Mouse (Mus musculus): ENCODE data around the gene Nup37.
A peak's percentile ranks its signal among the peaks of the same experiment; 100 is the strongest.

Nup37 gene

DNA sequence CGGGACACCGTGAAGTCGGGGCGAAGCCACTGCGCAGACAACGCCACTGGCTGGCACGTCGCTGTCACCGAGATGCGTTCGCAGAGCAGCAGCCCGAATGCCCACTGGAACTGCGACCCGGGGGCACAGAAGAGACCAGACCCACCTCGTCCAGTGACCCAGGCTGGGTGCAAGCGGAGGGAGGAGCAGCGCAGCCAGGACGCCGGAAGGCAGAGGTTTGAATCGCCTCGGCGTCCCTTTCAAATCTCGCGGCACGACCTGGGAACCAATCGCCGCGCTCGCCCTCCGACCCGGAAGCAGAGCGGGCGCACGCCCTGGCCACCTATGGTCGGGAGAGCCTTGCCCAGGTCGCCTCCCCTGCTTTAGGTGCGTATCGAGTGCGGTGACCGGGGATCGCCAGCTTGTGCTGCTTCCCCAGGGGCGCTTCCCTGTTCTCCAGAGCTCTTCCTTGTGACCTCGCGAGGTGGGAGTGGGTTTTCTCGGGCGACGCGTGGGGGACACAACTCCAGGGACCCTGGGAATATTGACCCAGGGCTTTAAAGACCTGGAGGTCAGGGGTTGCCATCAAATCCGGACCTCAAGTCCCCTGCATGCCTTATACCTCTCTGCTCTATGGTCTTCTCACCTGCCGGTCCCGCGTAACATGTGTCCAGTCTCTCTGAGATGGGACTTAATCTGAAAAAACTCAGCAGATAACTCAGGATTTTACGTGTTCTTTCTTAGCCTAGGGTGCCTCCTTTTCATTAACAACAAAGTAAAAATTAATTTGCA, at the start of gene Nup37, which contains the start of gene Parpbp:
Gene Nup37 (plus strand): TSS at position 286 of the 771 bp plus-strand sequence.
Gene Parpbp (minus strand): TSS at position 235 of the 771 bp plus-strand sequence.
- DNase-seq (ENCODE audit: extremely low spot score, low read depth, low spot score), result peak; percentile 54

GRCm38 (mm10) chr10:88106169-88106568, 40.6 kb upstream of the Nup37 start:
- no peak for DNase-seq (ENCODE audit: extremely low spot score, low read depth, low spot score)

DNA sequence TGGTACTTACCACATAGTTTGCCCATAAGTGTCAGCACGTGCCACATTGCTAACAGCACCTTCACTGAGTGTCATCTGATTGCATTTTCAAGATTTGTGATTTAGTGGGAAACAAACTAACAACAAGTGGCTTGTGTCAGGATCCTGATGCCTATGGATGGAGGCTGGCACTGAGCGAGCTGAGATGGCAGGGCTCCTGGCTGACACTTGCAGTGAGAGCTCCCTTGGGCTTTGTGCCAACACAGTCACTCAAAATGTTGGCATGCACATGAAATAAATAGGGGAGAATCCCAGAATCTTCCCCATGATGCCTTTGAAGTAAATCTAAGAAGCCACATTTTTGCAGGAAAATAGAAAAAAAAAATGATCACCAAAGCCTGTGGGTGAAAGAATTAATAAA, 33.5 kb upstream of the Nup37 start:
- DNase-seq (ENCODE audit: extremely low spot score, low read depth, low spot score), result no peak

DNA sequence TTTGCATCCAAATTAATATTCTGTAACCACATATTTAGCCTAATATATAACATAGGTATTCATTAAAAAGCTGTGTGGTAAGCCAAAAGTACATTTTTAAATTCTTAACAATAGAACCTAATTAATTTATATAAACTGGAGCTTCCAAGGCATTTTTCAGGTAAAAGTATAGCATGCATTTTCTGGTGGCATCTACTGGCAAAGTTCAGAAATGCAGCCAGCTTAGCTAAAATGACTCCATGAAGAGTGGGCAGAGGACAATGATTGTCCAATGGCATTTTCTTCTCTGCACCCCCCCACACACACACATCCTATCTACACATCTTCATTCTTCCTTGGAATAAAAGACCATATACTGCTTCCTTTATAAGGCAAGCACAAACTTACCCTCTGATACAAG, 27.1 kb upstream of the Nup37 start:
- DNase-seq (ENCODE audit: extremely low spot score, low read depth, low spot score), result no peak

- no peak for DNase-seq (ENCODE audit: extremely low spot score, low read depth, low spot score)
Measured at GRCm38 (mm10) chr10:88135630-88136029, 11.2 kb upstream of the Nup37 start.

DNA sequence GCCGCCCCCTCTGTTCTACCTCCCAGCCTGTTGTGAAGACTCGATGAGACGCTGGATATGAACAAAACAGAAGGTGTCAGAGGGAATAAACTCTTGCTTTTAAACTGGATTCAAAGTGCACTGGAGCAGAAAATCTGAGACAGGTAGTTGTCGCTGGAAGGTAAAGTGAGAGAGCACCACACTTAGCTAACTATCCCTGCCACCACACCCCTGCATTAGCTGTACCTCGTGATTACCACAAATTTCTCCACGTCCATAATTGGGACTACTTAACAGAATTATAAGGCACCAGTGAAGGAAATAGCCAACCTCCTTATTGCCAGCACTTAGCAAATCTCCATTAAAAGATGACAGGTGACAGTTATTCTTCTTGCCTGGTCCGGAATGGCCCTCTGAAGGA, 605 bp upstream of the Nup37 start:
- no peak for DNase-seq (ENCODE audit: extremely low spot score, low read depth, low spot score)

DNA sequence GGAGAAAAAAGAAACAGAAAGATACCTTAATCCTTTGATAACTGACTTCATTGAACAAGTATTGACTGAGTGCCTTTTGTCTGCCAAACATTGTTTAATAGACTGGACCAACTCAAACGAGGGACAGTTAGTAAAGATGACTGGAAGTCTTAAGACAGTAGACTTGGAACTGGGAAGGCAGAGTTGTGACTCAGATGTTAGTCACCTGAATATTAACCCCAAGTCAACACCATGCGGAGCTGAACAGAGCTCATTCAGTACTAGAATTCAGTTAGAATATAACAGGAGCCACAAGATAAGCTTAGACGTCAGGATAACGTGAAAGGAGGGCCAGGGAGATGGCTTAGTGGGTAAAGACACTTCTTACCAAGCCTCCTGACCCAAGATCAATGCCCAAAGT, 3.6 kb downstream of the Nup37 start:
- DNase-seq (ENCODE audit: extremely low spot score, low read depth, low spot score), result no peak

GRCm38 (mm10) chr10:88151658-88152057, 4.9 kb downstream of the Nup37 start:
- no peak for DNase-seq (ENCODE audit: extremely low spot score, low read depth, low spot score)

DNA sequence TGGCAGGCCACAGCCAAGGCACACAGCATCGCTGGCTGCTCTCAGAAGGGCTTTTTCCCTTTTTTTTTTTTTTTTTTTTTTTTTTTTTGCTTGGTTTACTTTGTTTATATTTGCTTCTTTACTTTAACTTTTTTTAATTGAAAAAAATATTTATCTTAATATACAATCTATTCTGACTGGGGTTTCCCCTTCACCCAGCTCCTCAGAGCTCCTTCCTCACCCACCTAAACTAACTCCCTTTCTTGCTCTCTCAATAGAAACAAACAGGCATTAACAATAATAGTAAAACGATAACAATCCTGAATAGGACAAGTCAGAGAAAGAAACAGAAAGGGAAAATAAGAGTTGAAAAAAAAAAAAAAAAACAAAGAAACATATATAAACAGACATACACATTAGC, 15.3 kb downstream of the Nup37 start:
- DNase-seq (ENCODE audit: extremely low spot score, low read depth, low spot score), result no peak

- no peak for DNase-seq (ENCODE audit: extremely low spot score, low read depth, low spot score)
Measured at GRCm38 (mm10) chr10:88162676-88163075, 15.9 kb downstream of the Nup37 start.

GRCm38 (mm10) chr10:88166158-88166557, 19.4 kb downstream of the Nup37 start:
- DNase-seq (ENCODE audit: extremely low spot score, low read depth, low spot score), result no peak

- no peak for DNase-seq (ENCODE audit: extremely low spot score, low read depth, low spot score)
Measured at GRCm38 (mm10) chr10:88167438-88168077, 20.8 kb downstream of the Nup37 start.

GRCm38 (mm10) chr10:88200541-88200940, 53.7 kb downstream of the Nup37 start:
- no peak for DNase-seq (ENCODE audit: extremely low spot score, low read depth, low spot score)

GRCm38 (mm10) chr10:88200951-88201638, 54.3 kb downstream of the Nup37 start, which contains the start of gene Washc3:
TSS of gene Washc3 (plus strand) at chr10:88201093.
- DNase-seq (ENCODE audit: extremely low spot score, low read depth, low spot score), result peak; percentile 71

DNA sequence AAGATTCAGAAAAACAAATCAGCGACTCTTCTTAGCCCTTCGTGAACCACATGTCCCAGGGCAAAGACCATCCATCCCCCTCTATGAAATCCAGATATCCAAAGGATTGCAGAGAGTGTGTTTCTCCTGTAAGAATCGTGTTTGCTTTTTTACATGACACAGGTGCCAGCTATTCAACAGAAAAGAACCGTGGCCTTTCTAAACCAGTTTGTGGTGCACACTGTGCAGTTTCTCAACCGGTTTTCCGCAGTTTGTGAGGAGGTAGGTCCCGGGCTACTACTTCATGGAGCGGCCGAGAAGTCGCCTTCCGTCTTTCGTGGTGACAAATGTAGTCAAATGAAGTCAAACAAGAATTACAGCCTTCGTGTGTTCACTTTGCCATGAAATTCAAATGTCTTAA, 54.9 kb downstream of the Nup37 start:
- no peak for DNase-seq (ENCODE audit: extremely low spot score, low read depth, low spot score)

DNA sequence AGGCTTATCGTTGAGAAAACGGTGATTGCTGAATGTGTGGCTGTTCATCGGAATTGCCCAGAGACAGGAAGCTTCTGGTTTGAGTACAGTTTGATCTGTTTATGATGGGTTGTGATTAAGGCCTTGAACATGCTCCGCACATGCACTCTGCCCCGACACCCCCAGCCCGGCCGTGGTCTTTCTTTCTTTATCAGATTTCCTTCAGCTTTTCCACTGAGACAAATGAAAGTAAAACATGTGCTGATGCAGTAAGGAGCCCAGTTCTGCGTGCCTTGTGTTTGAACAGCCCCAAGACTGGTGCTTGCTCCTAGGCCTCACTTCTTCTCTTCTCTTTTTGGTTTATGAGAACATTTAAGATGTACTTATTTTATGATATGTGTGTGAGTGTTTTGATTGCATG, 55.8 kb downstream of the Nup37 start:
- no peak for DNase-seq (ENCODE audit: extremely low spot score, low read depth, low spot score)

- no peak for DNase-seq (ENCODE audit: extremely low spot score, low read depth, low spot score)
Measured at GRCm38 (mm10) chr10:88203236-88203635, 56.4 kb downstream of the Nup37 start.

GRCm38 (mm10) chr10:88212644-88213043, 65.9 kb downstream of the Nup37 start:
- no peak for DNase-seq (ENCODE audit: extremely low spot score, low read depth, low spot score)

DNA sequence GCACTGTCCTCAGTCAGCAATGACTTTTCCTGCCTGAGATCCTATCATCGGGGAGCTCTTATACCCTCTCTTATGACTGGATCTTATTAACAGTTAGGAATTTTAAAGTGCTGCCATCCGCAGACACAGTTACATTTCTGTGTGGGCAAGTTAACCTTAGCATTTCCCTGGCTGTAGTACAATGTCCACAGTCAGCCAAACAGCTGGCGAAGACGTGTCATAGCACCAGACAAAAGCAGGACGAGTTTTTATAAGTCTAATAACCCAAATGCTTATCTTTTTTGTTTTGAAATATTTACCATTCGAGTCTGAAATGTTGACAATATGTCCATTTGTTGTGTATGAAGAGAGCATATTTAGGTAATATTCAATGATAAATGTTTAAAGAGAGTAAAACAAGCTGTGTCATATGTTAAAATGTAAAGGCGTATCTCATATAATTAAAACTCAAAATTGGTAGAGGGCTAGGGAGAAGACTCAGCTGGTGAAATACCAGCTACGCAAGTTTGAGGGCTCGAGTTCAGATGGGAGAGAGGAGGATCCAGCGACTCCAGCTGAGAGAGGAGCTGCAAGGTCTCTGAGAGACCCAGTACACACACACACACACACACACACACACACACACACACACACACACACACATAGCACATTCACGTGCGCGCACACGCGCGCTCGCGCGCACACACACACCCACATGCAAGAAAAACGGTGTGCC, 68.2 kb downstream of the Nup37 start:
- no peak for DNase-seq (ENCODE audit: extremely low spot score, low read depth, low spot score)

DNA sequence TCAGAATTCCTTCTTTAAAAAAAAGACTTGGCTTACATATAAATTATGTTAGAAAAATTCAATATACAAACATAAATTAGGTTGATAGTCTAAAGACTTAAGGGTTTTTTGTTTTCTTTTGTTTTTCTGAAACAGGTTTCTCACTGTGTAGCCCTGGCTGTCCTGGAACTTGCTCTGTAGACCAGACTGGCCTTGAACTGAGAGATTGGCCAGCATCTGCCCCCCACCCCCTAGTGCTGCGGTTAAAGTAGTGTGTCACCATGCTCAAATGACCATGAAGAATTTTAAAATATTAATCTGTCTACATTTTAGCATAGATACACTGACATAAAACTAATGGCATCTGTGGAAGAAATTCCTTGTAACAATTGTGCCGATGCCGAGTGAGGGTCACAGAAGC, 71.4 kb downstream of the Nup37 start:
- DNase-seq (ENCODE audit: extremely low spot score, low read depth, low spot score), result no peak

GRCm38 (mm10) chr10:88221718-88222117, 74.9 kb downstream of the Nup37 start:
- no peak for DNase-seq (ENCODE audit: extremely low spot score, low read depth, low spot score)
